Mouse (Mus musculus): ENCODE measurements around the gene Hps4. TPM values are rescaled to one million over a fixed set of nuclear protein-coding genes. Genes with fewer than 3 reads are reported as not detected.

Gene Hps4
- polyA plus RNA-seq, 1 experiment from 2014 or later: 40.0 TPM

- H3K4me1 ChIP-seq: no peaks in the 10 kb centered on the region
- no peak for ATAC-seq (ENCODE audit: insufficient number of reproducible peaks, insufficient read depth, low FRiP score, low TSS enrichment)
- H3K36me3 ChIP-seq: peaks cover 82% of the 10 kb centered on the region
- no peak overlapping the region for H3K4me2 ChIP-seq (replicated peaks)
- H3K9ac ChIP-seq: no peak overlapping the region
- no peaks in the 10 kb centered on the region for H3K27me3 ChIP-seq
- H3K4me3 ChIP-seq: no peak overlapping the region
- no peaks in the 10 kb centered on the region for H3K9me3 ChIP-seq
- H3K27ac ChIP-seq: no peak overlapping the region
- WGBS: 89% methylated on average over 13 of the region's 13 CpGs
Observed at GRCm38 (mm10) chr5:112369326-112369725, 26.4 kb downstream of the Hps4 start.

DNA sequence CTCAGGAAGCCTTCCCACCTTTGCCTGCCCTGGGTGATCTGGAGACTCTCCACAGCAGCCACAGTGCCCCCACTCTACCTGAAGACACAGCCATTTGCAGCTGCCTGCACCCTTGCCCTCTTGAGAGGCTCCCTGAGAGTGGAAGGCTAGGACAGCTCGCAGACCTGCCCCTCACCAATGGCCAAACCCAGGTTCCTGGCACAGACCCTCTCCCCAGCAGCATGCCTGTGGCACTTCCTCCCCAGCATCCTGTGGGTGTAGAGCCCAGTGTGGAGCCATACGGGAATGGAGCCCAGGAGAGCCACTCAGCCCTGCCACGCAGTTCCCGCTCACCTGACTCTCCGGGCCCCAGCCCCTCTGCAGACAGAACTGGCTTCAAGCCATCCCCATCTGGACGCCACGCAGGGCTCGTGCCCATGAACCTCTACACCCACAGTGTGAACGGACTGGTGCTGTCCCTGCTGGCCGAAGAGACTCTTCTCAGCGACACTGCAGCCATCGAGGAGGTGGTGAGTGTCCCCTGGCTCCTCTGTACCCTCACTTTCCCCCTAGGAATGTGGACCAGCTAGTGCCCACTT, 27.4 kb downstream of the Hps4 start:
- Histone ChIP-seq H3K36me3 (peaks cover 80% of the 10 kb centered on the region), H3K27me3 (no peaks in the 10 kb centered on the region), H3K4me1 (no peaks in the 10 kb centered on the region), H3K9me3 (no peaks in the 10 kb centered on the region), H3K9ac (no peak overlapping the region), H3K27ac (no peak overlapping the region), H3K4me3 (no peak overlapping the region), H3K4me2 (replicated peaks) (no peak overlapping the region)
- 91% methylated on average over 12 of the region's 12 CpGs for WGBS
- no peak for ATAC-seq (ENCODE audit: insufficient number of reproducible peaks, insufficient read depth, low FRiP score, low TSS enrichment)

DNA sequence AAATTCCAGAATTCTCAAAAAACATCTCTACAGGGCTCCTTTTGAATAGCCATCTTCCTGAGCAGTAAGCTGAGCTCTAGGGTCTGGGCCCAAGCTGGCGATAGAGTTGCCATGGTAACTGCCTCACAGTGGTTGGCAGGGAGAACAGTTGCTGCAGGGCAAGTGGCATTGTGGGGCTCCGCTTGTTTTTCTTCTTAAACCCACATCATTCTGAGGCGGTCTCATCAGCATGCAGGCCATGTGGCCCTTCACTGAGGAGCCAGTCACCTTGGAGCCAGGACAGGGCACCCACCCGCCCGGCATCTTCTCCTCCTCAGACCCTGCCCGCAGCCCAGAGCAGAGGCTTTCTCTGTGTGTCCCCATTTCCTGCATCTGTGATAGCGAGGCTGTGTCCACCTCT, 29.1 kb downstream of the Hps4 start:
- H3K27ac ChIP-seq: no peak overlapping the region
- no peaks in the 10 kb centered on the region for H3K9me3 ChIP-seq
- no peak overlapping the region for H3K9ac ChIP-seq
- H3K4me3 ChIP-seq: no peak overlapping the region
- no peak for ATAC-seq (ENCODE audit: insufficient number of reproducible peaks, insufficient read depth, low FRiP score, low TSS enrichment)
- 52% methylated on average over 7 of the region's 7 CpGs for WGBS
- H3K36me3 ChIP-seq: peaks cover 82% of the 10 kb centered on the region
- no peak overlapping the region for H3K4me2 ChIP-seq (replicated peaks)
- H3K4me1 ChIP-seq: no peaks in the 10 kb centered on the region
- H3K27me3 ChIP-seq: no peaks in the 10 kb centered on the region

DNA sequence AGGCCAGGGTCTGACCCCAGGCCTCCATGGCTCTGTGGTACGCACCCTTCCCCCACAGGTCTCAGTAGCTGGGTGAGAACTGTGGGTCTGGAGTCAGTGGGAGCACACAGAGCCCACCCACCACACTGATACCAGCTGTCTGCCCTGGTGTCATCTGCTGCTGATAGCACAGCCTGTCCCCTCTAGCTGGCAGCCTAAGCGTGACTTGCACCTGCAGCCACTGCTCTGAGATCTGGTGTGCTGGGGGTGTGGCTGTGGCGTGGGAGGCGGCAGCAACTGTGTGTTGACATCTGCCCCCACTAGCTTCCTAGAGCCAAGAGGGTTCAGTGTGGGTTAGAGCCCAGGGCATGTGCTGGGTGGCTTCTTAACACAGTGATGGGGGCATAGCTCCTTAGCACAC, 33.2 kb downstream of the Hps4 start:
- WGBS: 88% methylated on average over 4 of the region's 4 CpGs
- Histone ChIP-seq H3K36me3 (peaks cover 75% of the 10 kb centered on the region), H3K4me3 (no peak overlapping the region), H3K9me3 (no peaks in the 10 kb centered on the region), H3K4me2 (replicated peaks) (no peak overlapping the region), H3K4me1 (no peaks in the 10 kb centered on the region), H3K27me3 (no peaks in the 10 kb centered on the region), H3K27ac (no peak overlapping the region), H3K9ac (no peak overlapping the region)
- no peak for ATAC-seq (ENCODE audit: insufficient number of reproducible peaks, insufficient read depth, low FRiP score, low TSS enrichment)

- no peak for ATAC-seq (ENCODE audit: insufficient number of reproducible peaks, insufficient read depth, low FRiP score, low TSS enrichment)
- WGBS: 93% methylated on average over 1 of the region's 1 CpGs
Observed at GRCm38 (mm10) chr5:112377380-112377779, 34.5 kb downstream of the Hps4 start.

GRCm38 (mm10) chr5:112378716-112379115, 35.8 kb downstream of the Hps4 start:
- Histone ChIP-seq H3K27ac (no peak overlapping the region), H3K4me2 (replicated peaks) (no peak overlapping the region), H3K36me3 (peaks cover 59% of the 10 kb centered on the region), H3K9ac (no peak overlapping the region), H3K27me3 (no peaks in the 10 kb centered on the region), H3K4me3 (no peak overlapping the region), H3K4me1 (peaks cover 8% of the 10 kb centered on the region; the same call in 1 of the 2 replicates), H3K9me3 (no peaks in the 10 kb centered on the region)
- no peak for ATAC-seq (ENCODE audit: insufficient number of reproducible peaks, insufficient read depth, low FRiP score, low TSS enrichment)
- 72% methylated on average over 6 of the region's 6 CpGs for WGBS

More at GRCm38 (mm10) chr5:112377380-112377779, 34.5 kb downstream of the Hps4 start:
- Histone ChIP-seq H3K27me3 (no peaks in the 10 kb centered on the region), H3K9ac (no peak overlapping the region), H3K4me2 (replicated peaks) (no peak overlapping the region), H3K27ac (no peak overlapping the region), H3K4me3 (no peak overlapping the region), H3K4me1 (peaks cover 6% of the 10 kb centered on the region; the same call in 1 of the 2 replicates), H3K9me3 (no peaks in the 10 kb centered on the region), H3K36me3 (peaks cover 71% of the 10 kb centered on the region)

DNA sequence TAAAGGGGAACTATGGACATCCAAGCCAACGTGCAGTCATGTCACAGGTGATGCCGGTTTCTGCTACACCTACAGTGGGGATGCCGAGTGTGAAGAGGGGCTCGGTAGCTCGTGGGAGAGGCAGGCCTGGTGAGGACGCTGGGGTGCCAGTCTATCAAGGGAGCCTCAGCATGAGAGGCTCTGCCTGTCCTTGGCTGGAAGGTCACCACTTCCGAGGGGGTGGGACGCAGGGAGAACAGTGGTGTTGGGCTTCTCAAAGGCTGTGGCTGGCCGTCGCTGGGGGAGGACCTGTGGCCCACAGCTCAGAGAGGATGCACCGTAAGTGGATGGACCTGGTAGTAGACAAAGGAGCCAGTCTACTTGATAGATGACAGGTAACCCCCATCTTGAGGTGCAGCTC, 38.3 kb downstream of the Hps4 start:
- ATAC-seq (ENCODE audit: insufficient number of reproducible peaks, insufficient read depth, low FRiP score, low TSS enrichment): no peak
- 85% methylated on average over 11 of the region's 11 CpGs for WGBS
- Histone ChIP-seq H3K9ac (no peak overlapping the region), H3K9me3 (no peaks in the 10 kb centered on the region), H3K4me3 (no peak overlapping the region), H3K27me3 (no peaks in the 10 kb centered on the region), H3K4me1 (peaks cover 8% of the 10 kb centered on the region; the same call in 1 of the 2 replicates), H3K36me3 (peaks cover 48% of the 10 kb centered on the region), H3K27ac (no peak overlapping the region), H3K4me2 (replicated peaks) (no peak overlapping the region)

GRCm38 (mm10) chr5:112382042-112382441, 39.2 kb downstream of the Hps4 start:
- Histone ChIP-seq H3K27ac (no peak overlapping the region), H3K9me3 (no peaks in the 10 kb centered on the region), H3K4me3 (no peak overlapping the region), H3K9ac (no peak overlapping the region), H3K4me1 (peaks cover 8% of the 10 kb centered on the region; the same call in 1 of the 2 replicates), H3K4me2 (replicated peaks) (no peak overlapping the region), H3K27me3 (no peaks in the 10 kb centered on the region), H3K36me3 (peaks cover 54% of the 10 kb centered on the region)
- no peak for ATAC-seq (ENCODE audit: insufficient number of reproducible peaks, insufficient read depth, low FRiP score, low TSS enrichment)
- WGBS: 53% methylated on average over 9 of the region's 9 CpGs

DNA sequence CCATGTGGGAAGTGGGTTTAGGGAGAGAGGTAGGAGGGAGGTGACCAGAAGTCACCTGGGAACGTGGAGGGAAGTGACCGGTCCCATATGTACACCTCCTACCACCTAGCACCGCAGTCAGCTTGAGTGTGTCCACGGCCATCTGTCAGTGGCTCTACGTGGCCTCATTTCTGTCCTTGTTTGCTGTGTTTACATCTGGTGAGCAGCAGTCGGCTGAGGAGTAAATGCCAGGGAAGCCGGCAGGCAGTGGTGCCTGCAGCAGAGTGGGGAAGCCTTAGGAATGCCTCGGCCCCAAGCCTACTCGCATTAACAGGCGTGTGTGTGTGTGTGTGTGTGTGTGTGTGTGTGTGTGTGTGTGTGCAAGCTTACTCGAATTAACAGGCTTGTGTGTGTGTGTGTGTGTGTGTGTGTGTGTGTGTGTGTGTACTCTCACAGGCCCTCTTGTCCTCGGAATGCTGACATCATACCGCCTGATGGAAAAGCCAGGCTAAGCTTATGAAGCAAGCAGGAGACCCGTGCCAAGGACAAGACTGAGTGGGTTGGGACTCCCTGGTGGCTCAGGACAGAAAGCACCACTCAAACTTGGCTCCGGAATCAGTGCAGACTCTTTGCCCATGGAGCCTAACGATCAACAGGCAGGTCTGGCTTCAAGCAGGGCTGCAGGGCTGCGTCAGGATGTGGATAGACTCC, 39.9 kb downstream of the Hps4 start:
- Histone ChIP-seq H3K4me1 (peaks cover 8% of the 10 kb centered on the region; the same call in 1 of the 2 replicates), H3K27me3 (no peaks in the 10 kb centered on the region), H3K9ac (no peak overlapping the region), H3K36me3 (peaks cover 47% of the 10 kb centered on the region; the same call in 1 of the 2 replicates), H3K27ac (peak overlapping the region; percentile 46; the same call in 1 of the 2 replicates), H3K4me2 (replicated peaks) (no peak overlapping the region), H3K4me3 (no peak overlapping the region), H3K9me3 (no peaks in the 10 kb centered on the region)
- WGBS: 51% methylated on average over 16 of the region's 17 CpGs
- ATAC-seq (ENCODE audit: insufficient number of reproducible peaks, insufficient read depth, low FRiP score, low TSS enrichment): no peak

- H3K27ac ChIP-seq: no peak overlapping the region
- WGBS: 88% methylated on average over 13 of the region's 13 CpGs
- H3K4me1 ChIP-seq: peaks cover 8% of the 10 kb centered on the region; the same call in 1 of the 2 replicates
- no peak overlapping the region for H3K4me3 ChIP-seq
- no peaks in the 10 kb centered on the region for H3K9me3 ChIP-seq
- no peak overlapping the region for H3K4me2 ChIP-seq (replicated peaks)
- H3K9ac ChIP-seq: no peak overlapping the region
- H3K36me3 ChIP-seq: peaks cover 36% of the 10 kb centered on the region; the same call in 1 of the 2 replicates
- ATAC-seq (ENCODE audit: insufficient number of reproducible peaks, insufficient read depth, low FRiP score, low TSS enrichment): no peak
- H3K27me3 ChIP-seq: no peaks in the 10 kb centered on the region
Observed at GRCm38 (mm10) chr5:112384805-112385472, 42.1 kb downstream of the Hps4 start.

DNA sequence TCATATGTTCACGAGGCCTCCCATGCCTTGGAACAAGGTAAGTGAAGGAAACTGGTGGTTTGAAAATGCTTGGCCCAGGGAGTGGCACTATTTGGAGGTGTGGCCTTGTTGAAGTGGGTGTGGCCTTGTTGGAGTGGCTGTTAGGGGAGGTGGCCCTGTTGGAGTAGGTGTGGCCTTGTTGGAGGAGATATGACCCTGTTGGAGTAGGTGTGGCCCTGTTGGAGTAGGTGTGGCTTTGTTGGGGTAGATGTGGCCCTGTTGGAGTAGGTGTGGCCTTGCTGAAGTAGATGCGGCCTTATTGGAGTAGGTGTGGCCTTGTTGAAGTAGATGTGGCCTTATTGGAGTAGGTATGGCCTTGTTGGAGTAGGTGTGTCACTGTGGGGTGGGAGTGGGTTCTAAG, 43.1 kb downstream of the Hps4 start:
- Histone ChIP-seq H3K4me2 (replicated peaks) (no peak overlapping the region), H3K9me3 (no peaks in the 10 kb centered on the region), H3K27me3 (peaks cover 2% of the 10 kb centered on the region; the same call in 1 of the 2 replicates), H3K36me3 (peaks cover 35% of the 10 kb centered on the region), H3K4me3 (no peak overlapping the region), H3K9ac (no peak overlapping the region), H3K4me1 (peaks cover 8% of the 10 kb centered on the region; the same call in 1 of the 2 replicates), H3K27ac (no peak overlapping the region)
- WGBS: 87% methylated on average over 2 of the region's 2 CpGs
- ATAC-seq (ENCODE audit: insufficient number of reproducible peaks, insufficient read depth, low FRiP score, low TSS enrichment): no peak

- no peak overlapping the region for H3K9ac ChIP-seq
- peaks cover 44% of the 10 kb centered on the region for H3K36me3 ChIP-seq
- 82% methylated on average over 9 of the region's 9 CpGs for WGBS
- no peak overlapping the region for H3K4me3 ChIP-seq
- H3K27ac ChIP-seq: no peak overlapping the region
- peaks cover 10% of the 10 kb centered on the region for H3K4me1 ChIP-seq
- H3K4me2 ChIP-seq (replicated peaks): no peak overlapping the region
- no peak for ATAC-seq (ENCODE audit: insufficient number of reproducible peaks, insufficient read depth, low FRiP score, low TSS enrichment)
- H3K9me3 ChIP-seq: no peaks in the 10 kb centered on the region
- H3K27me3 ChIP-seq: peaks cover 35% of the 10 kb centered on the region
Observed at GRCm38 (mm10) chr5:112389352-112389751, 46.5 kb downstream of the Hps4 start.

Data from embryonic facial prominence, embryonic 12.5 days (tissue).